ENCODE assay signal across 15 mouse cellular contexts in the genomic region with DNA sequence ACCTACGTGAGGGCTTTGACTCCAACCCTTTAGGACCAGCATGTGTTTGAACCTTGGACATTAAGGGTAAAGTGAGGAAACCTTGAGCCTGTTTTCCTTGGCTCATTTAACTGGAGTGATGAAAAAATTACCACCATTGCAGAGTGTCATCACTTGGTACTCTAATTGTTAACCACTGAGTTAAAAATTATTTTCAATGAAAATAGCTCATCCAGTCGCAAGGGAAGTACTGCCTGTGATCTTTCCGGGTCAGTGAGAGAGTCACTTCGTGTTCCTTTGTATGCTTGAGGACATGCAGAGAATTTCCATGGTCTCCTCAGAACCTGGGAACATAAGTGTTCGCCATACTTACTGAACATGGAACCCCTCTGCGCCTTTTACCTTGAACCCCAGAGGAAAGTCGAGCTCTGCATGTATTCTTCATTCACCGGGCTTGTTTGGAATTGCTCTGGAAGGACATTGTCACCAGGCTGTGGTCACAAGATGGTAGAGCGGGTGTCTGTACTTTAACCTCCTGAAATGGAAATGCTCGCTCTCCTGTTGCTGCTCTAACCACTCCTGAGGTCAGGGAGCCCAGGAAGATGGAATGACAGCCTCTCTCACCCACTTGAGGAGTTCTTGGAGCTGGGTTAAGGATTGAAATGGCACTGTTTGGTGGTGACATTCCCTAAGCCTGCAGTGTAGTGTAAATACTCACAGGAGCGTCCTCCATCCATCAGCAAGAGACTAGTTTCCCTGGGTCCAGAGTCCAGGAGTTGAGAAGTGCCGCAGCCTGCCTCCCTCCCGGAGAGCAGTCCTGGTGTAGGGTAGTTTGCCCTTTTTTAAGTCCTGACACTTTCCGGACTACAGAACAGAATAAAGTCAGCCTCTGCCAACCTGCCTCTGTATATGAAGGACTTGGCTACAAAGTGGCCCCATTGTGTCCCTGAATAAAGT.
DNase-seq lines count a peak whose midpoint lies in the region; ATAC-seq lines count a peak whose summit lies in the region.
"Had no signal": no experiment of that assay in that cellular context is flagged by ENCODE, and none has a peak within 500 bp of the region (broad histone marks: within the 10 kb centered on the region; RNA-seq: fewer than 3 reads in every experiment).

No protein-coding gene starts in this region.

- no peak for DNase-seq in heart, adult 11 months
- peak; percentile 75 for DNase-seq in kidney, adult 18-20 months
- DNase-seq in left cerebral cortex, postnatal 10 days (ENCODE audit: extremely low spot score in 1 of 2, low spot score in 2 of 2) = no peak
- no peak for DNase-seq in ovary, postnatal 10 days (ENCODE audit: low spot score)
- DNase-seq in ovary, adult 18-20 months (ENCODE audit: low spot score) = no peak
- DNase-seq: adrenal gland, postnatal 10 days; cerebellum, adult 11-12 months; gastrocnemius, postnatal 14 days; left cerebral cortex, postnatal 4 days had no signal

- H3K9ac ChIP-seq in heart, embryonic 14.5 days (ENCODE audit: low read length) = peak overlapping the region; percentile 52
- no peak overlapping the region for H3K9ac ChIP-seq in embryonic facial prominence, embryonic 12.5 days
- no peak overlapping the region for H3K9ac ChIP-seq in limb, embryonic 12.5 days (replicated peaks)

- no peak for ATAC-seq in heart, embryonic 14.5 days (ENCODE audit: insufficient number of reproducible peaks, insufficient read depth, low FRiP score, low read depth)
- ATAC-seq in embryonic facial prominence, embryonic 12.5 days (ENCODE audit: insufficient number of reproducible peaks, insufficient read depth, low FRiP score, low TSS enrichment) = no peak
- peak; percentile 17; the same call in 1 of the 2 replicates for ATAC-seq in limb, embryonic 12.5 days (ENCODE audit: insufficient number of reproducible peaks, insufficient read depth, low FRiP score, low TSS enrichment, low read depth)
- ATAC-seq: CD4-positive, CD25-positive, alpha-beta regulatory T cell, adult 4 months; Patski had no signal

- no peaks in the 10 kb centered on the region for H3K36me3 ChIP-seq in heart, embryonic 14.5 days (ENCODE audit: control insufficient read depth, insufficient read depth, low read length)
- H3K36me3 ChIP-seq in embryonic facial prominence, embryonic 12.5 days = no peaks in the 10 kb centered on the region
- H3K36me3 ChIP-seq in limb, embryonic 12.5 days = no peaks in the 10 kb centered on the region

- H3K27ac ChIP-seq in heart, embryonic 14.5 days (replicated peaks in 1 of 2; ENCODE audit: control insufficient read depth in 1 of 2, insufficient read depth in 1 of 2, low read depth in 2 of 2, low read length in 2 of 2) = peak overlapping the region; percentile 47 to 75
- peak overlapping the region; percentile 43 for H3K27ac ChIP-seq in embryonic facial prominence, embryonic 12.5 days
- H3K27ac ChIP-seq in limb, embryonic 12.5 days = peak overlapping the region; percentile 76

- H3K9me3 ChIP-seq in heart, embryonic 14.5 days (ENCODE audit: control insufficient read depth, low read length) = no peaks in the 10 kb centered on the region
- no peaks in the 10 kb centered on the region for H3K9me3 ChIP-seq in embryonic facial prominence, embryonic 12.5 days
- H3K9me3 ChIP-seq in limb, embryonic 12.5 days = no peaks in the 10 kb centered on the region

- intact Hi-C loops in left cerebral cortex, postnatal 10 days (cut with DNase I) = no loop called here

- 60% methylated on average over 14 of the region's 14 CpGs for WGBS in heart, embryonic 14.5 days
- 69% methylated on average over 14 of the region's 14 CpGs for WGBS in embryonic facial prominence, embryonic 12.5 days
- WGBS in limb, embryonic 12.5 days = 74% methylated on average over 14 of the region's 14 CpGs

- H3K4me2 ChIP-seq in heart, embryonic 14.5 days (ENCODE audit: low read length) = peak overlapping the region; percentile 54
- H3K4me2 ChIP-seq in embryonic facial prominence, embryonic 12.5 days (replicated peaks) = peak overlapping the region; percentile 14; the same call in 1 of the 2 replicates
- peak overlapping the region; percentile 40 for H3K4me2 ChIP-seq in limb, embryonic 12.5 days

- H3K4me1 ChIP-seq in heart, embryonic 14.5 days (ENCODE audit: control insufficient read depth in 2 of 2, insufficient read depth in 2 of 2, low read length in 2 of 2) = peaks cover 37 to 76% of the 10 kb centered on the region in 2 experiments
- H3K4me1 ChIP-seq in embryonic facial prominence, embryonic 12.5 days = peaks cover 53% of the 10 kb centered on the region
- H3K4me1 ChIP-seq in limb, embryonic 12.5 days (replicated peaks) = peaks cover 65% of the 10 kb centered on the region

- 0 out of 4 replicates have a peak overlapping the region, but pooled peaks of 1 of the 2 experiments have one; percentile 9 for H3K4me3 ChIP-seq in heart, embryonic 14.5 days (ENCODE audit: control insufficient read depth in 1 of 2, insufficient read depth in 1 of 2, low read depth in 1 of 2, low read length in 2 of 2)
- no peak overlapping the region for H3K4me3 ChIP-seq in embryonic facial prominence, embryonic 12.5 days
- no peak overlapping the region for H3K4me3 ChIP-seq in limb, embryonic 12.5 days (replicated peaks)
- H3K4me3 ChIP-seq: erythroblast, embryonic 14.5 days had no signal

- no peaks in the 10 kb centered on the region for H3K27me3 ChIP-seq in heart, embryonic 14.5 days (ENCODE audit: control insufficient read depth, insufficient read depth, low read length)
- H3K27me3 ChIP-seq in embryonic facial prominence, embryonic 12.5 days = no peaks in the 10 kb centered on the region
- H3K27me3 ChIP-seq in limb, embryonic 12.5 days = no peaks in the 10 kb centered on the region
- H3K27me3 ChIP-seq: Patski had no signal
